Mouse (Mus musculus) embryonic facial prominence, embryonic 13.5 days (tissue): ENCODE measurements around the gene Exoc6b. TPM values are rescaled to one million over a fixed set of nuclear protein-coding genes. Genes with fewer than 3 reads are reported as not detected.

Experiments used
- ATAC-seq: fragments of 200-750 bp; cut with Nextera tagmentation; 2 replicates; pipeline ENCODE4 v1.8.0; 2017; ENCODE audit warnings: low read depth; ENCODE audit not compliant: insufficient number of reproducible peaks, insufficient read depth, low FRiP score, low TSS enrichment
- H3K27ac ChIP-seq: fragments of 300-500 bp; sonication (generic); 2 replicates; pipeline ENCODE4 v1.5.1; 2015; ENCODE audit warnings: moderate library complexity, mild to moderate bottlenecking, inconsistent platforms
- H3K27me3 ChIP-seq: fragments of 300-500 bp; sonication (generic); 2 replicates; pipeline ENCODE4 v1.6.1; 2015; ENCODE audit warnings: mild to moderate bottlenecking, inconsistent platforms
- H3K36me3 ChIP-seq: fragments of 300-500 bp; sonication (generic); 2 replicates; pipeline ENCODE4 v1.6.1; 2015; ENCODE audit warnings: mild to moderate bottlenecking, inconsistent platforms
- H3K4me1 ChIP-seq: fragments of 300-500 bp; sonication (generic); 2 replicates; pipeline ENCODE4 v1.6.1; 2015; ENCODE audit warnings: inconsistent platforms
- H3K4me2 ChIP-seq: fragments of 300-500 bp; sonication (generic); 2 replicates; pipeline ENCODE4 v1.6.1; 2015; ENCODE audit warnings: moderate library complexity, mild to moderate bottlenecking, inconsistent platforms
- H3K4me3 ChIP-seq: fragments of 300-500 bp; sonication (generic); 2 replicates; pipeline ENCODE4 v1.5.1; 2015; ENCODE audit warnings: mild to moderate bottlenecking, inconsistent platforms
- H3K9ac ChIP-seq: fragments of 300-500 bp; sonication (generic); 2 replicates; pipeline ENCODE4 v1.6.1; 2015; ENCODE audit warnings: mild to moderate bottlenecking, inconsistent platforms
- H3K9me3 ChIP-seq: fragments of 300-500 bp; sonication (generic); 2 replicates; pipeline ENCODE4 v1.6.1; 2016; ENCODE audit warnings: inconsistent platforms
- WGBS: fragments of 180-500 bp; shearing (Covaris S2); methylation state at CpG from one replicate; pipeline ENCODE4 v1.1.7; 2015; ENCODE audit warnings: mixed read lengths; 5-methylcytosine and 5-hydroxymethylcytosine counted together
- polyA plus RNA-seq: library from polyadenylated mRNA; unstranded; fragments of >200 nt; fragmentation: Nextera tagmentation; extraction: Ambion mirVana; gene quantifications from 2 replicates; pipeline ENCODE4 v1.2.1, GENCODE M21; 2015

Gene Exoc6b
- polyA plus RNA-seq, 1 experiment from 2014 or later, result 40.9 TPM

DNA sequence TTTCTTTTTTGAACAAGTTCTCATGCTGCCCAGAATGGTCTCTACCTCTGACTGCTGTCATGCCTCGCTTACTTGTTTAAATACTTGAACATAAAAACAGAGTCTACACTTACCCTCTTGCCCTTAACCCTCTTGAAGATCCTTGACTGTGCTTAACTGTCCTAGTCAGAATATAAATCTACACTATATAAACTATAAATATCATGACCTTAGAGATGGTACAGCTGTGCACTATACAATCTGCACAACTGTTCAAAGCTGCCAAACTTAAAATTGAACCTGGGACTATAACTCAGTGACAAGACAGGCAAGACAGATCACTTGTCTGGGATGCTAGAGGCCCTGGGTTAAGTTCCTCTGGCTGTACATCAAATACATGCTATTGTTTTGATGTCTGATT, 11.7 kb downstream of the Exoc6b start:
- Histone ChIP-seq H3K27me3 (no peaks in the 10 kb centered on the region), H3K4me2 (no peak overlapping the region), H3K4me3 (no peak overlapping the region), H3K36me3 (peaks cover 3% of the 10 kb centered on the region; the same call in 1 of the 2 replicates), H3K27ac (no peak overlapping the region), H3K4me1 (no peaks in the 10 kb centered on the region), H3K9ac (no peak overlapping the region), H3K9me3 (no peaks in the 10 kb centered on the region)
- 83% methylated on average over 1 of the region's 1 CpGs for WGBS
- no peak for ATAC-seq

DNA sequence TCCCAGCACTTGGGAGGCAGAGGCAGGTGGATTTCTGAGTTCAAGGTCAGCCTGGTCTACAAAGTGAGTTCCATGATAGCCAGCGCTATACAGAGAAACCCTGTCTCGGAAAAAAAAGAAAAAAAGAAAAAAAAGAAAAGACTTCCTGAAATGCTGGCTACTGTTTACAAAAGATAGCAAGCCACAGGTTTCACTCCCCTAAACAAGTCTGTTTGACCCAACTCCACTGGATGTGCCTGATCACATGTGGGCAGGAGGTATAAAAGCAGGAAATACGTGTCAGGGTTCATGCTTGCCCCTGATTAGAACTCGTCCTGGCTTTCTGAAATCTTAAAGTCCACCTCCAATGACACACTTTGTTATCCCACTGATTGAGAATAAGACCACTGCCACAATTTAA, 18.2 kb downstream of the Exoc6b start:
- no peak overlapping the region for H3K4me2 ChIP-seq
- no peak overlapping the region for H3K27ac ChIP-seq
- no peak for ATAC-seq
- H3K9me3 ChIP-seq, result no peaks in the 10 kb centered on the region
- WGBS, result 81% methylated on average over 4 of the region's 4 CpGs
- no peaks in the 10 kb centered on the region for H3K36me3 ChIP-seq
- H3K9ac ChIP-seq, result no peak overlapping the region
- H3K4me1 ChIP-seq, result peaks cover 4% of the 10 kb centered on the region; the same call in 1 of the 2 replicates
- H3K4me3 ChIP-seq, result no peak overlapping the region
- H3K27me3 ChIP-seq, result no peaks in the 10 kb centered on the region

DNA sequence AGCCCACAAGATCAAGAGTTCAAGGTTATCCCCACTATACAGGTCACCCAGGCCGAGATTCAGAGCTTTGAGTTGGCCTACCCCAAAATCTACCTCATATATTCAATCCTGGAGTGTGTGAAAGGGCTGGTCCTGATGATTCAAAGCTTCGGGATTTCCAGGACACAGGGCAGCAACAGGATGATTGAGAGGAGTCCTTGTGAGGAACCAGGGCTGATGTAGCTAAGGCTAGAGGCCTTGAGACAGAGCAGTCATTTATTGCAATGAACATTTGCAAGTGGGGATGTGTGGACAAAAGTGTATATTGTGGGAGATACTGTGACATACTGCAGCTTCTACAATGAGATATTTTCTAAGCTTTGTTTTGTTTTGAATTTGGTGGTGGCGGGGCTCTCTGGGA, 22.8 kb downstream of the Exoc6b start:
- Histone ChIP-seq H3K36me3 (no peaks in the 10 kb centered on the region), H3K9me3 (no peaks in the 10 kb centered on the region), H3K27ac (no peak overlapping the region), H3K4me1 (peaks cover 12% of the 10 kb centered on the region), H3K27me3 (no peaks in the 10 kb centered on the region), H3K4me2 (no peak overlapping the region), H3K4me3 (no peak overlapping the region), H3K9ac (no peak overlapping the region)
- WGBS, result 83% methylated on average over 3 of the region's 3 CpGs
- no peak for ATAC-seq

DNA sequence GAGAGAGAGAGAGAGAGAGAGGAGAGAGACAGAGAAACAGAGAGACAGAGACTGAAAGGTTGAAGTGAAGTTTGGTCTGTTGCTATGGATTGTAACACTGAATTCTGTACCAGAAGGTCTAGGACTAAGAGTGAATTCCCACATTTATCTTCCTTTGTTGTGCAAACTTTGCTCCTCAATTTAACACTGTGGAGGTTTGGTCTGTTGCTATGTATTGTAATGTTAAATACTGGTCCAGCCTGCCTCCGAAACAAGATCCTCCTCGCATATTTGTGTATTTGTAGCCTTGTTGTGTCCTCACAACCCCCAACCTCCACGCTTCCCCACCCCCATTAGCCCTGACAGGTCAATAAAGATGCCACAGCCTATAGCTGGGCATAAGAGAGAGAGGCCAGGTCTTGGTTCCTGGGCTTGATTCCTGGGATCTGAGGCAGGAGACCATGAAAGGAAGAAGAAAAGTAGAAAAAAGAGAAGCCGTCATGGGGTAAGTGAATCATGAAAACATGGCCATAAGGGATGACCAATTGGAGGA, 24.6 kb downstream of the Exoc6b start:
- Histone ChIP-seq H3K27me3 (no peaks in the 10 kb centered on the region), H3K27ac (no peak overlapping the region), H3K4me2 (no peak overlapping the region), H3K36me3 (no peaks in the 10 kb centered on the region), H3K9ac (no peak overlapping the region), H3K4me3 (no peak overlapping the region), H3K9me3 (no peaks in the 10 kb centered on the region), H3K4me1 (peaks cover 12% of the 10 kb centered on the region)
- ATAC-seq, result no peak
- WGBS, result 71% methylated on average over 4 of the region's 4 CpGs

DNA sequence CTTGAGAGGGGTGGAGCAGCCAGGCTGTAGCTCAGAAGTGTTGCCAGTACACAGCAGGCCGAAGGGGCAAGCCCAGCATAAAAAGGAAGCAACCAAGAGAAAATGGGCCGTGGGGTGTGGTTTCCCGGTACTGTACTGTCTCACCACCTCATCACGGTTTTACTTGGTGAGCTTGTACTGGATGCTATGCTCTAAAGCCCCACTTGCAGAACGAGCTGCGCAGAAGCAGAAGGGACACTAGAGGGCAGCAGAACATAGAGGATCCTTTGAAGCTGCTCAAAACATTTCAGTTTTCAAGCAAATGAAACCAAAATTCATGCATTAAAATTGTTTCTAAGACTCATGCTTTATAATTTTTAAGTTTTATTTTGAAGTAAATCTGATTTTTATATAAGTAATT, 31.6 kb downstream of the Exoc6b start:
- Histone ChIP-seq H3K36me3 (no peaks in the 10 kb centered on the region), H3K27ac (no peak overlapping the region), H3K4me2 (no peak overlapping the region), H3K9ac (no peak overlapping the region), H3K9me3 (no peaks in the 10 kb centered on the region), H3K4me3 (no peak overlapping the region), H3K4me1 (no peaks in the 10 kb centered on the region), H3K27me3 (no peaks in the 10 kb centered on the region)
- no peak for ATAC-seq
- WGBS, result 6% methylated on average over 6 of the region's 6 CpGs

DNA sequence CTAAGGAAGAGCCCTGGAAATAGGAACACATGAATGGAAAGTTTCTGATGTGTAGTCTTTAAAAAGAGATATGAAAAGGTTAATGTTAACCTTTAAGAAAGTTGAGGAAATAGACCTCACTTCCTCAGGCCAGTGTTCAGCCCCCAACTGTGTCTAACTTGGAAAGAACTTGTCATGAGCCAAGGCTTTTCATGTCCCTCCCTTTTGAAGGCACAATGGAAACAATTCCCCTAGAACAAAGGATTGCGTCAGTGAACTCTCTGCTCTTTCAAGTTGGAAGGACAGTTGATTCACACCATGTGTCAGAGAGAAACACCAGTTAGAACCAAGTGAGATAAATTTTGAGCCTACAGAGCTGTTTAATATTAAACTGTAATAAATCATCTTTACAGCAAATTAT, 39.6 kb downstream of the Exoc6b start:
- Histone ChIP-seq H3K9ac (no peak overlapping the region), H3K27me3 (no peaks in the 10 kb centered on the region), H3K4me1 (peaks cover 4% of the 10 kb centered on the region), H3K4me2 (no peak overlapping the region), H3K4me3 (no peak overlapping the region), H3K36me3 (no peaks in the 10 kb centered on the region), H3K9me3 (no peaks in the 10 kb centered on the region), H3K27ac (no peak overlapping the region)
- WGBS, result 53% methylated on average over 1 of the region's 1 CpGs
- no peak for ATAC-seq

DNA sequence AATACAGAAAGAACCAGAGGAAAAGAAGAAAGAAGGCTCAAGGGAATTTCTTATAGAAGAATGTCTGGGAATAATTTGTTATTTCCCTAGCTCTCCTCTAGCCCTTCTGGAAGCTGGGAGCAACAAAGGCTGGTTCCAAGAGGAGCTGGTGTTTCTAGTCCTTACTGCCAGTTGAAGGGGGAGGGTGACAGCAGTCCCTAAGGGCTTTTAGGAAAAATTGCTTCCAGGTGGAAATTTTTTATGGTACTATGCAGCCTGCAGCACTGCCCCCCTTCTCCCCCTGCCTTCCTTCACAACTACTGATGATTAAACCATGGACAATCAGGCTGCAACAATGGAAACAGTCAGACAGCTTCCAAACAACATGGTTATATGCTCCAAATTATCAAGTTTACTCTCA, 44.9 kb downstream of the Exoc6b start:
- Histone ChIP-seq H3K27me3 (no peaks in the 10 kb centered on the region), H3K27ac (peak overlapping the region; percentile 22; the same call in 1 of the 2 replicates), H3K4me3 (no peak overlapping the region), H3K4me1 (peaks cover 11% of the 10 kb centered on the region), H3K9me3 (no peaks in the 10 kb centered on the region), H3K9ac (no peak overlapping the region), H3K36me3 (no peaks in the 10 kb centered on the region), H3K4me2 (no peak overlapping the region)
- ATAC-seq, result no peak

DNA sequence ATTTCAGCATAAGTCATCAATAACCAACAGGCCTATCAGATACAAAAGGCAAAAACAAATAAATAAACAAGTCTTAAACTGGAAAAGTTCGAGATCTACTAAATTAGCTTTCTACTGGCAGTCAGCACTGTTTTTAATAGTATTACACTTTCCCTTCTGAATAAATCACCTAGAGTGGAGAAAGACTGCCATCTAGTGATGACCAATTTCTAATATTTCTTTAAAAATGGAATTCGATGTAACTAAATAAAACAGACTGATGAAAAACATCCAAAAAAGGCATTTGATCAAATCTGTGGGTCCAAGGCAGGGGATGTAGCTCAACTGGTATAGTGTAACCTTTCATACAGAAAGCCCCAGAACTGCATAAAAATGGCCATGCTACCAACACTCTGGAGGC, 52.3 kb downstream of the Exoc6b start:
- WGBS, result 19% methylated on average over 2 of the region's 2 CpGs
- Histone ChIP-seq H3K4me3 (no peak overlapping the region), H3K9ac (no peak overlapping the region), H3K4me2 (no peak overlapping the region), H3K9me3 (no peaks in the 10 kb centered on the region), H3K36me3 (no peaks in the 10 kb centered on the region), H3K4me1 (no peaks in the 10 kb centered on the region), H3K27ac (no peak overlapping the region), H3K27me3 (no peaks in the 10 kb centered on the region)
- no peak for ATAC-seq

DNA sequence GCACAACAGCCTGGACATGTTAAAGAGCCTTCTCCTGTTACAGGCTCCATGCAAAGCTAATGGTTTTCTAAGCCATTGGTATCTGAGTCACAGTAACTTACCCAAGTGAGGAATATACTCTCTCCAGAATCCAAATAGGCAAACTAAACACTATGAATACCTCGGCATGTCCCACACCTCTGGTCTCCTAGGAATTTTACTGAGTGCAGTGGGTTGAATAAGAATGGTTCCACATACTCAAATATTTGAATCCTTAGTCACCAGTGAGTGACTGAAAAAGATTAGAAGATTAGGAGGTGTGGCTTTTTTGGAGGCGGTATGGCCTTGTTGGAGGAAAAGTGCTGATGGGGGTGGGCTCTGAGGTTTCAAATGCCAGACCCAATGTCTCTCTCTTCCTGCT, 55.4 kb downstream of the Exoc6b start:
- H3K4me3 ChIP-seq, result no peak overlapping the region
- no peak overlapping the region for H3K4me2 ChIP-seq
- no peak overlapping the region for H3K9ac ChIP-seq
- H3K27me3 ChIP-seq, result no peaks in the 10 kb centered on the region
- WGBS, result 85% methylated on average over 2 of the region's 2 CpGs
- no peaks in the 10 kb centered on the region for H3K9me3 ChIP-seq
- H3K27ac ChIP-seq, result no peak overlapping the region
- H3K4me1 ChIP-seq, result no peaks in the 10 kb centered on the region
- H3K36me3 ChIP-seq, result peaks cover 8% of the 10 kb centered on the region; the same call in 1 of the 2 replicates
- ATAC-seq, result no peak

DNA sequence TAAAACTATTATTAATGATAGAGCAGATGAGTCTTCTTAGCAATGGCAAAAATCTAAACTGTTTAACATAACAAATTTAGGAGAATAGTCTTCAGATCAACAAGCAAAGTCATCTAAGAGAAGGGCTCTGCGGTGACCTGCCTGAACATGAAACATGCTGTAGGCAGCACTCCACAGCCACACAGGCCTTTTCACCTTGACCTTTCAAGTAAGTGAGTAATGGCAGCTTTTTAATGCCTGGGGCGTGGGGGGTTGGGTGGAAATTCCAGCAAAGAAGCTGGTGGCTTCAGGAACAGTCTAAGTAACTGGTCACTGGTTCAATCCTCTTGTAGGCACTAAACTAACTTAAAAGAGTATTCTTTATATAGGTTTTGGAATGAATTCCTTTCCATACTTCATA, 58.9 kb downstream of the Exoc6b start:
- Histone ChIP-seq H3K36me3 (peaks cover 8% of the 10 kb centered on the region; the same call in 1 of the 2 replicates), H3K9ac (no peak overlapping the region), H3K4me2 (no peak overlapping the region), H3K27me3 (no peaks in the 10 kb centered on the region), H3K4me3 (no peak overlapping the region), H3K27ac (no peak overlapping the region), H3K4me1 (no peaks in the 10 kb centered on the region), H3K9me3 (no peaks in the 10 kb centered on the region)
- no peak for ATAC-seq
- WGBS, result 80% methylated on average over 2 of the region's 2 CpGs

DNA sequence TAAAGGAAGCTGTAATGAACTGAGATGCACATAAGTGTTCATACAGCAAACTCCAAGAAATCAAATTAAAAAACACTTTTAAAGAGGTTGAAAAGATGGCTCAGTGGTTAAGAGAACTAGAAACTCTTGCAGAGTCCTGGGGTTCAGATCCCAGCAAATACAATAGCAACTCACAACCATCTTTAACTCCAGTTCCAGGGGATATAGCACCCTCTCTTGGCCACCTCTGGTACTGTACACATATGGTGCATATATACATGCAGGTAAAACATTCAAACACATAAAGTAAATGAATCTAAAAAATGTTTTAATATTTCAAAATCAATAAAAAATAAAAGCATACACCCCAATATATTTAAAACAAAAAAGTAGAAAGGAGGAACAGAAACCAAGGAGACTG, 73.9 kb downstream of the Exoc6b start:
- no peaks in the 10 kb centered on the region for H3K27me3 ChIP-seq
- no peak overlapping the region for H3K9ac ChIP-seq
- ATAC-seq, result no peak
- peaks cover 11% of the 10 kb centered on the region; the same call in 1 of the 2 replicates for H3K36me3 ChIP-seq
- no peak overlapping the region for H3K4me3 ChIP-seq
- peaks cover 3% of the 10 kb centered on the region; the same call in 1 of the 2 replicates for H3K9me3 ChIP-seq
- no peak overlapping the region for H3K27ac ChIP-seq
- no peak overlapping the region for H3K4me2 ChIP-seq
- no peaks in the 10 kb centered on the region for H3K4me1 ChIP-seq

DNA sequence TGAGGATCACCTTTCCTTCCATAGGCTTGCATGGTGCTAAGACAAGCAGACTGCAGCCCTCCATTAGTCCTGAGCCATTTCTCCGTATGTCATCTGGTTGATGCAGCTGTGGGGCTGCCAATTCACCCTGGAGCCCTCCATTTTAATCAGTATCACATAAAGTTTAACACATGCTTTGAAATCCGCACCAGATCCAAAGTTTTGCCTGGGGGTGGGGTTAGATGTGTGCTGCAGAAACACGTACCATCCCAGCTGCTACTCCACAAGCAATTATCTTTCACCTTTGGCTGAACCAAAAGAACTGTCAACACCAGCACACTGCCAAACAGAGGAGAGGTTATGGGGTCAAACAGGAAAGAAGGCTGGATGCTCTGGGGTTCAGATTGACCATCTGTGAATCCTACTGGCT, 92.7 kb downstream of the Exoc6b start:
- Histone ChIP-seq H3K27ac (no peak overlapping the region), H3K36me3 (no peaks in the 10 kb centered on the region), H3K9ac (no peak overlapping the region), H3K27me3 (no peaks in the 10 kb centered on the region), H3K4me1 (peaks cover 7% of the 10 kb centered on the region), H3K4me2 (no peak overlapping the region), H3K9me3 (no peaks in the 10 kb centered on the region), H3K4me3 (no peak overlapping the region)
- 14% methylated on average over 3 of the region's 3 CpGs for WGBS
- ATAC-seq, result no peak

DNA sequence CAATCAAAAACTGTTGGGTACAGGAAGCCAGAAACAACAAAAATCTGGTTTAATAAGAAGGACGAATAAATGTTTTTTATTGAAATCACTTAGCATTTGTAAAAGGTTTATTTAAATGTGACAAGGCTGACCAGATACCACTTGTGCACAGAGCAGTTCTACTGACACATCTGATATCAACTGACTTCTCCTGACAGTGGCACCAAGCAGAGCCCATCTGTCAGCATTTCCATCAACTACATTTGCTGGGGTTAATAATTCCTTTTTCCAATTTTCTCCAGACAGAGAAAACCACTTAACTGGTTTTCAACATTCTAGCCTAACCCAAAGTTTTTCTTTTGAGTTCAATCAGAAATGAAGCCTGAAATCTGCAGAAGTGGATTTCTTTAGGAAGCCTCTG, 100.8 kb downstream of the Exoc6b start:
- Histone ChIP-seq H3K9me3 (no peaks in the 10 kb centered on the region), H3K27ac (no peak overlapping the region), H3K4me2 (no peak overlapping the region), H3K27me3 (no peaks in the 10 kb centered on the region), H3K4me3 (no peak overlapping the region), H3K4me1 (peaks cover 12% of the 10 kb centered on the region), H3K9ac (no peak overlapping the region), H3K36me3 (no peaks in the 10 kb centered on the region)
- ATAC-seq, result no peak
- WGBS, result 29% methylated on average over 1 of the region's 1 CpGs
